Mouse (Mus musculus): ENCODE measurements around the gene Pcp4.

Pcp4 gene

GRCm38 (mm10) chr16:96487007-96487684 is 19.7 kb downstream of the Pcp4 start:
- no peak for DNase-seq (ENCODE audit: low spot score in 2 of 2)

DNA sequence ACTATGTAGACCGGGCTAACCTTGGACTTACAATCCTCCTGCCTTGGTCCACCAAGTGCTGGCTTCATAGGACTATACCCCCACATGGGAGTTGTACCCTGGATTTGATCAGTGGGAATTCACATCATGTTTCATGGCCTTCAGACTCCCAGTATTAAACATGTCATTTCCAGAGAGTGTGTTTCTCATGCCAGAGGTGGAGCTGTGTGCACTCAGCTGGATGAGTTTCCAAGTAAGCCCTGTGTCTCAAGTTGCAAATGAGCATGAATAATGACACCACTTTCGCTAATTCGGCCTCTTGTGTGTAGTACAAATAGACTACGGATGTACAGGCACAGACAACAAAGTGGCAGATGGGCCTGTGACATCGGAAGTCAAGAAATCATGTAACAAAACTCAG is 20.6 kb downstream of the Pcp4 start:
- no peak for DNase-seq (ENCODE audit: low spot score in 2 of 2)

DNA sequence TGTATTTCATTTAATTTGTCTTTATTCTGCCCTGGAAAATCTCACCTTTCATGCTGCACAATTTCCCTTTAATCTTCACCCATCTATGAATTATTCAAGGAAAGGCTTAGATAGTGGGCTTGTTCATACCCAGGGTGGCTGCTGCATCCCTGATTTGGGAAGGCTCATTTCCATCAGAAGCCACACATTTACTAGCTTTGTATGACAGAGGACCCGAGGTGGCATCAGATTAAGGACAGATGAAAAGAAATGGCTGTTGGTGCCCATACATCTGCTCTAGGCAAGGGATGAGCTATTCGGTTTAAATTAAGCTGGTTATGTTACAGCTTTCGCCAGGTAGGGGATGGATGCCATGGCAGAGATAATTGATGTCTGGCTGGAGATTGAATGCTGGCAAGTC is 24.1 kb downstream of the Pcp4 start:
- DNase-seq (ENCODE audit: low spot score in 2 of 2): no peak

- DNase-seq (ENCODE audit: low spot score in 2 of 2): no peak
Observed at GRCm38 (mm10) chr16:96494079-96494478, 26.7 kb downstream of the Pcp4 start.

DNA sequence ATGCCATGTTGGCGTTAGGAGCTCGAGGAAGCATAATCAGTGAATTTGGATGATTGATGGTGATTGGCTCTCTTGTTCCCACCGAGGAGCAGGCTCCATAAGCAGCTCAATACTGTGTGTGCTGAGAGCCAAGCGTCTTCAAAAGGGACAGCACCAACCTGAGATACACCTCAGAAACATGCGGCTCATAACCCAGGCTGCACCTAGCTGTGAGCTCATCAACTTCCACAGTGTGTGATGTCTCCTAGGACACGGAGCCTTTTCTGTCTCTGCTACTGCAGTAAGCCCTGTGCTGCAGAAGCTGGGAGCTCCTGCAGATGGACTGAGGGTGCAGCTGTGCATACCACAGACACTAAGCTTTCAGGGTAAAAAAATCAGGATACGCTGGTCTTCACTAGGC is 31.5 kb downstream of the Pcp4 start:
- no peak for DNase-seq (ENCODE audit: low spot score in 2 of 2)

DNA sequence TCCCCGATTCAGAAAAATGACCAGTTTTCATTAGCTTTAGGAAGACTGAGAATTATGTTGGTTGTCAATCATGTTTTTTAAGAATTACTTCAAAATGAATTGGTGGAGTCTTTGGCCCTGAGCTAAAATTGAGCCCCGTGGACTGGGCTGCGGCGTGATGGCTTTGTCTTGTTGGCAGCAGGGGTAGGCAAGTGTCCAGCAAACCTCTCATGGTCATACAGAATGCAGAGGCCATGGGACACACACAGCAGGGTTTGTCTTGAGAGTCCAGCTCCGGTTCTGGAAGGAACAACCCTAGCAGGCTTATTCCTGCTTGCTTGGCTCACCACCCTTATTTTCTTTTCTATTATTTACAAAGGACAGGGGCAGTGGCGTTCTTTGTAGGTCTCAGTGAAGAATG is 33.8 kb downstream of the Pcp4 start:
- DNase-seq (ENCODE audit: low spot score in 2 of 2): no peak

- DNase-seq (ENCODE audit: low spot score in 2 of 2): no peak
Observed at GRCm38 (mm10) chr16:96502586-96502985, 35.2 kb downstream of the Pcp4 start.

DNA sequence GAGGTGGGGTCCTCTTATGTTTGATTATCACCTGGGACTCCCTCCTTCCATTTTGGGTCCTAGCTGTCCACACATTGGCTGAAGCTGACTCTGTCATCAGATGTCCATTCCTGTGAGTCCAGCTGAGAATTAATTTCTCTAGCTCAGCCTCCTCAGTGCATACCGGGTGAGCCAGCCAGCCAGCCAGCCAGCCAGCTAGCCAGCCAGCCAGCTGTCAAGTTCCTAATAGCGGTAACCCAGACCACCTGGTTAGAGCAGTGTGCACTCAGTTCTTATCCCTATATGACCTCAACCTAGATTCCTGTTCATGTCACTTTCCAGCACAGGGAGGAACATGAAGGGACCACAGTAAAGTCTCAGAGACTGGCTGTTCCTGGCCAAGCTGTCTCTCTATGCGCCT is 47.1 kb downstream of the Pcp4 start:
- no peak for DNase-seq (ENCODE audit: low spot score in 2 of 2)

DNA sequence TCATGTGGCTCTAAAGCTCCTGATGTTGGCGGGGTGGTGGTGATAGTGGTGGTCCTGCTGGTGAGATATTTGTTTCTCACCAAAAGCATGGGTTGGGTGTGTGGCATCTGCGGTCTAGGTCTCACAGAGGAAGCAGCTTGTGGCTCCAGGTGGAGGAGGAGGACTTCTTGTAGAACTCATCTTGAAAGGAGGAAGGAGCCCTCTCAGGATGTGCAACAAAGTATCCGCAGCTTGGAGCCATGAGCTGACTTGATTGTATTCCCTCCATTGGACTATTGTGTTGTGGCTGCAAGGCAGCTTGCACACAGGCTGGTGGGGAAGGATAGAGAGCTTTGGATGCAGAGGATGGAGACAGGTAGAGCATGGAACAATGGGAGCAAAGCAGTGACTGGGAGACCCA is 60.1 kb downstream of the Pcp4 start:
- no peak for DNase-seq (ENCODE audit: low spot score in 2 of 2)

GRCm38 (mm10) chr16:96528471-96528870 is 61.1 kb downstream of the Pcp4 start:
- no peak for DNase-seq (ENCODE audit: low spot score in 2 of 2)

- no peak for DNase-seq (ENCODE audit: low spot score in 2 of 2)
Observed at GRCm38 (mm10) chr16:96529896-96530568, 62.6 kb downstream of the Pcp4 start.

DNA sequence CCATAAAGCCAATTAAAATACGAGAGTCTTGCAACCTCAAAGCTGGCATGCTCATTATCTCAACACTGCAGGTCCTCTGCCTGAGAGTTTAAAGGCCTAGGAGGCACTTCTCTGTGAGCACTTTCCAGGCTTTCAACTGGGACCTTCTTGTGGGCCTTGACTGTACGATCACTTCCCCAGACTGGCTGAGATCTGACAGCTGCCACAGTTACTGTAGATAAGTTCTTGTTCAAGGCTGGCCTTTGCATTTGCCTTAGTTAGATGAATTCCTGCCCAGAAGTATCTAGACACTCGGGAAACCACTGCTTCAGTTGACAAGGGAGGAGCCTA is 63.1 kb downstream of the Pcp4 start:
- DNase-seq (ENCODE audit: low spot score in 2 of 2): no peak

GRCm38 (mm10) chr16:96531029-96531428 is 63.6 kb downstream of the Pcp4 start:
- no peak for DNase-seq (ENCODE audit: low spot score in 2 of 2)

GRCm38 (mm10) chr16:96533710-96534109 is 66.3 kb downstream of the Pcp4 start:
- no peak for DNase-seq (ENCODE audit: low spot score in 2 of 2)

GRCm38 (mm10) chr16:96535271-96535670 is 67.9 kb downstream of the Pcp4 start:
- DNase-seq (ENCODE audit: low spot score in 2 of 2): no peak

DNA sequence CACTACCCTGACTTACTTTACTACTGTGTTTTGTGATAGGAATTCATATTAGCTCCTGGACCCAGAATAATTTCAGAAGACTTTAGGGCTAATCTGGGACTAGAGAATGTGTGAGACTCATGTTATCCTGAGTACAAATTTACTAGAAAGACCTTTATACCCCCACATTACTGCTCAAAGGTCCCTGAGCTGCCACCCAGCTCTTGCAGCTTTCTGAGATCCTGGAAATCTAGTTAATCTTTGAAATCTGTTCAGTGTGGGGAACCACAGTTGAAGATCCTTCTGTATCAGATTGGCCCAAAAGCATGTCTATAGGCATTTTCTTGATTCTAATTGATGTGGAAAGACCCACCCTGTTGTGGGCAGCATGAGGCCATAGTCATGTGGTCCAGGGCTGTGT is 69.0 kb downstream of the Pcp4 start:
- DNase-seq (ENCODE audit: low spot score in 2 of 2): no peak

DNA sequence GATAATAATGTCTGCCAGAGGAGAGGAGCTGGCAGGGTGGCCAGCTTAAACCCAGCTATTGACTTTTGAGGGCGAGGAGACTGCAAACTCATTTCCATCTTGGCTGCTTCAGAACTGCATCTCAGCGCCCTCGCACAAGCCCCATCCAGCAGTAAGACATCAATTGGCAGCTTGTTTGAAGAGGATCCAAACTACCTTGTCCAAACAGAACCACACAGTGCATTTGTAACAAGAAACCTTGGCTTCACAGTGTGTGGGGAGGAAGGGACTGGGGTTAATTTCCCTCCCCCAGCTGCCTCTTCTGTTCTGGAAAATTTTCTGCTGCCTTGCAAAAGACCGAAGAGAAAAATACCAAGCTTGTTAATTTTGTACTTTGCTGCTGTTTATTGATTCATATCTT is 71.7 kb downstream of the Pcp4 start:
- DNase-seq (ENCODE audit: low spot score in 2 of 2): no peak

DNA sequence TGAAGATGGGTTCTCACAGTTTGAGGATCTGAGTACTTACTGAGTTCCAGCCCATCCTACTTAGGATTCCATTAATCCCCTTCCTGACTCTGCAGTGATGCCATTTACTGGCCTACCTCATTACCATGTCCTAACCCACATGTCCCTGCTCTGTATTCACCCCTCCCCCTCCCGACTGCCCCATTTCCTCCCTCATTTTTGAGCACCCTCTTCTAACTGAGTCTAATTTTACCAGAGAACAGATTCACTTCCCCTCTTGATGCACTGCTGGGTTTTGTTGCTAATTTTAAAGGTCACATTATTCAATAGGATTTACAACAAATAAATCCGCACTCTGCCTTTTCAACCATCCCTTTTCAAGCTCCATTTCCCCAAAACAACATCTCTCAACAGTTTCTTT is 73.7 kb downstream of the Pcp4 start:
- DNase-seq (ENCODE audit: low spot score in 2 of 2): no peak

DNA sequence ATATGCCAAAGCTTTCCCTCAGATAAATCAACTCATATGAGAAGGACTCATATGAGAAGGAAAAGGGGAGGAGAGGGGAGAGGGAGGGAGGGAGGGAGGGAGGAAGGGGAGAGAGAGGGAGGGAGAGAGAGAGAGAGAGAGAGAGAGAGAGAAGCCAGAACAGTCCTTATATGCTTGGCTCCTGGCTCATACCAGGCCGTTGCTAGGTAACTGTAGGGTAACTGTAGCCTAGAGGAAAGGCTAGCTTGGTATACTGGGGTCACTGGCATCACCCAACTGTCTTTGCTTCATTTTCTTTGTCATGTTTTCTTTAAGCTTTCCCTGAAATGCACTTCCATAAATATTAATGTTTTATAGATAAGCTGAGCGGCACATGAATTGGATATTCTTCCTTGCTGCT is 85.3 kb downstream of the Pcp4 start:
- no peak for DNase-seq (ENCODE audit: low spot score in 2 of 2)

- no peak for DNase-seq (ENCODE audit: low spot score in 2 of 2)
Observed at GRCm38 (mm10) chr16:96555412-96555811, 88.0 kb downstream of the Pcp4 start.

- no peak for DNase-seq (ENCODE audit: low spot score in 2 of 2)
Observed at GRCm38 (mm10) chr16:96556621-96557020, 89.2 kb downstream of the Pcp4 start.

- no peak for DNase-seq (ENCODE audit: low spot score in 2 of 2)
Observed at GRCm38 (mm10) chr16:96558341-96558740, 90.9 kb downstream of the Pcp4 start.

- DNase-seq (ENCODE audit: low spot score in 2 of 2): no peak
Observed at GRCm38 (mm10) chr16:96559796-96560195, 92.4 kb downstream of the Pcp4 start.
